ENCODE assay signal across 21 mouse cellular contexts in genomic region chr14:105862199-105862598, GRCm38 (mm10). TPM values are rescaled to one million over a fixed set of nuclear protein-coding genes. Genes with fewer than 3 reads are reported as not detected.
A peak's percentile ranks its signal among the peaks of the same experiment; 100 is the strongest.
DNase-seq lines count a peak whose midpoint lies in the region; ATAC-seq and TF ChIP-seq lines count a peak whose summit lies in the region.
"Had no signal": no experiment of that assay in that cellular context is flagged by ENCODE, and none has a peak within 500 bp of the region (broad histone marks: within the 10 kb centered on the region; RNA-seq: fewer than 3 reads in every experiment).

No protein-coding gene starts in this region.

- WGBS in midbrain, embryonic 11.5 days, result 62% methylated on average over 11 of the region's 11 CpGs
- 75% methylated on average over 11 of the region's 11 CpGs for WGBS in midbrain, embryonic 15.5 days
- 71% methylated on average over 11 of the region's 11 CpGs for WGBS in intestine, embryonic 16.5 days
- WGBS in lung, adult 2 months, result 80% methylated on average over 11 of the region's 11 CpGs

- H3K9me3 ChIP-seq in midbrain, embryonic 11.5 days (ENCODE audit: control insufficient read depth, low read length), result no peaks in the 10 kb centered on the region
- H3K9me3 ChIP-seq in midbrain, embryonic 15.5 days, result no peaks in the 10 kb centered on the region
- no peaks in the 10 kb centered on the region for H3K9me3 ChIP-seq in intestine, embryonic 16.5 days (ENCODE audit: control insufficient read depth, low read length)
- H3K9me3 ChIP-seq: hindbrain, embryonic 10.5 days had no signal

- H3K9ac ChIP-seq in midbrain, embryonic 11.5 days (ENCODE audit: low read length), result no peak overlapping the region
- H3K9ac ChIP-seq in midbrain, embryonic 15.5 days, result no peak overlapping the region
- no peak overlapping the region for H3K9ac ChIP-seq in intestine, embryonic 16.5 days (ENCODE audit: low read depth, low read length)
- H3K9ac ChIP-seq: heart, embryonic 12.5 days; hindbrain, embryonic 14.5 days had no signal

- TF ChIP-seq POLR2A in lung, adult 2 months (IDR thresholded peaks at IDR 0.05; ENCODE audit: borderline replicate concordance, extremely low read depth, low read depth, low read length), result no peak

- no peak overlapping the region for H3K27ac ChIP-seq in midbrain, embryonic 11.5 days (ENCODE audit: low read depth, low read length)
- H3K27ac ChIP-seq in midbrain, embryonic 15.5 days, result no peak overlapping the region
- H3K27ac ChIP-seq in intestine, embryonic 16.5 days (ENCODE audit: low read length), result no peak overlapping the region
- H3K27ac ChIP-seq: gastrocnemius, adult 2 months; heart, adult 2 months; hindbrain, embryonic 10.5 days; hindbrain, embryonic 14.5 days had no signal

- no peaks in the 10 kb centered on the region for H3K27me3 ChIP-seq in midbrain, embryonic 11.5 days (ENCODE audit: control insufficient read depth, insufficient read depth, low read length)
- H3K27me3 ChIP-seq in midbrain, embryonic 15.5 days (replicated peaks), result no peaks in the 10 kb centered on the region
- H3K27me3 ChIP-seq in intestine, embryonic 16.5 days (replicated peaks; ENCODE audit: control insufficient read depth, insufficient read depth, low read length), result no peaks in the 10 kb centered on the region
- H3K27me3 ChIP-seq: heart, embryonic 12.5 days had no signal

- no peaks in the 10 kb centered on the region for H3K36me3 ChIP-seq in midbrain, embryonic 11.5 days (ENCODE audit: control insufficient read depth, insufficient read depth, low read length)
- no peaks in the 10 kb centered on the region for H3K36me3 ChIP-seq in midbrain, embryonic 15.5 days (replicated peaks)
- no peaks in the 10 kb centered on the region for H3K36me3 ChIP-seq in intestine, embryonic 16.5 days (ENCODE audit: control insufficient read depth, insufficient read depth, low read length)
- H3K36me3 ChIP-seq: heart, embryonic 12.5 days; hindbrain, embryonic 10.5 days had no signal

- H3K4me3 ChIP-seq in midbrain, embryonic 11.5 days (ENCODE audit: low read depth, low read length), result no peak overlapping the region
- no peak overlapping the region for H3K4me3 ChIP-seq in midbrain, embryonic 15.5 days
- H3K4me3 ChIP-seq in intestine, embryonic 16.5 days (ENCODE audit: low read length), result no peak overlapping the region
- H3K4me3 ChIP-seq in lung, adult 2 months (replicated peaks; ENCODE audit: extremely low read depth, low read depth, low read length), result no peak overlapping the region
- H3K4me3 ChIP-seq: gastrocnemius, adult 2 months; heart, adult 2 months; heart, embryonic 12.5 days; hindbrain, embryonic 10.5 days had no signal

- no peak overlapping the region for H3K4me2 ChIP-seq in midbrain, embryonic 11.5 days
- H3K4me2 ChIP-seq in midbrain, embryonic 15.5 days, result no peak overlapping the region
- H3K4me2 ChIP-seq in intestine, embryonic 16.5 days (ENCODE audit: low read depth, low read length), result no peak overlapping the region
- H3K4me2 ChIP-seq: heart, embryonic 12.5 days; hindbrain, embryonic 14.5 days had no signal

- no peak for ATAC-seq in midbrain, embryonic 11.5 days (ENCODE audit: low FRiP score)
- ATAC-seq in midbrain, embryonic 15.5 days (replicated peaks), result no peak
- peak; percentile 50 for ATAC-seq in intestine, embryonic 16.5 days
- ATAC-seq in megakaryocyte progenitor cell, adult 5-6 weeks (replicated peaks; ENCODE audit: poor library complexity), result peak; percentile 58
- ATAC-seq: forebrain, embryonic 14.5 days had no signal

- DNase-seq in midbrain, embryonic 11.5 days (ENCODE audit: low spot score, missing footprints), result peak; percentile 82
- peak; percentile 82 for DNase-seq in ZHBTc4 (ENCODE audit: low read depth, low spot score)
- no peak for DNase-seq in lung, adult 2 months
- DNase-seq in embryo, embryonic 10.5 days (ENCODE audit: low spot score), result no peak
- DNase-seq in cerebellum, adult 18-20 months, result no peak
- DNase-seq: adrenal gland, adult 2 months; adrenal gland, postnatal 25 days; cerebellum, adult 8-10 months; cerebellum, postnatal 25 days; gastrocnemius, adult 2 months; gastrocnemius, postnatal 36 days; heart, adult 2 months; kidney, adult 11 months had no signal

- no peak for TF ChIP-seq CTCF in lung, adult 2 months (IDR thresholded peaks at IDR 0.05; ENCODE audit: insufficient read depth, low read length)

- peaks cover 2% of the 10 kb centered on the region; the same call in 1 of the 2 replicates for H3K4me1 ChIP-seq in midbrain, embryonic 11.5 days (ENCODE audit: control insufficient read depth, insufficient read depth, low read length)
- no peaks in the 10 kb centered on the region for H3K4me1 ChIP-seq in midbrain, embryonic 15.5 days
- 0 out of 2 replicates have a peak, but pooled peaks cover 3% of the 10 kb centered on the region for H3K4me1 ChIP-seq in intestine, embryonic 16.5 days (ENCODE audit: control insufficient read depth, insufficient read depth, low read length)
- no peaks in the 10 kb centered on the region for H3K4me1 ChIP-seq in lung, adult 2 months (ENCODE audit: control insufficient read depth, insufficient read depth, low read length)

RNA-seq across cellular contexts. Expression of gene Spry2, which starts 34.4 kb away (rescaled TPM):
- 27.0 and 28.0 TPM in 2 replicates for polyA plus RNA-seq in midbrain, embryonic 11.5 days (2014; fragmentation: Nextera tagmentation; extraction: Ambion mirVana)
- 24.2 and 25.1 TPM in 2 replicates for polyA plus RNA-seq in midbrain, embryonic 15.5 days (2015; fragmentation: Nextera tagmentation; extraction: Ambion mirVana)
- 29.4 and 35.5 TPM in 2 replicates for polyA plus RNA-seq in intestine, embryonic 16.5 days (2015; fragmentation: Nextera tagmentation; extraction: Ambion mirVana)
- 11.6 and 16.3 TPM in 2 replicates for total RNA-seq in megakaryocyte progenitor cell, adult 5-6 weeks (2015)
- total RNA-seq in megakaryocyte progenitor cell, adult 5-6 weeks (2017), result 7.1 and 9.9 TPM in 2 replicates
- polyA plus RNA-seq in lung, adult 2 months (2012; rRNA removed), result 27.3 and 27.8 TPM in 2 replicates
- total RNA-seq: MEL had no signal

Comparison
In these comparisons a context has a peak if more than half of its experiments do, and no peak if none do; other contexts are left out.
1. ATAC-seq: peak in intestine, embryonic 16.5 days (single experiment) and megakaryocyte progenitor cell, adult 5-6 weeks (single experiment); none in midbrain, embryonic 11.5 days (single experiment) and midbrain, embryonic 15.5 days (single experiment).
2. DNase-seq: peak in midbrain, embryonic 11.5 days (single experiment) and ZHBTc4 (single experiment); none in lung, adult 2 months (single experiment), embryo, embryonic 10.5 days (single experiment) and cerebellum, adult 18-20 months (0 of 2).